Mouse (Mus musculus) limb, embryonic 13.5 days (tissue): ENCODE measurements around the gene Phf11c. TPM values are rescaled to one million over a fixed set of nuclear protein-coding genes. Genes with fewer than 3 reads are reported as not detected.
"Not testable (repeated sequence)": the region's sequence is repeated elsewhere in the genome, so short reads cannot be mapped to it uniquely, and the experiment has no call there.

ENCODE experiments used
- ATAC-seq: fragments of 200-750 bp; cut with Nextera tagmentation; 2 replicates; pipeline ENCODE4 v1.8.0; 2017; ENCODE audit warnings: low read depth, moderate number of reproducible peaks, moderate TSS enrichment; ENCODE audit not compliant: low FRiP score
- H3K27ac ChIP-seq: fragments of 300-500 bp; sonication (generic); 2 replicates; pipeline ENCODE4 v1.5.1; 2015; ENCODE audit warnings: inconsistent platforms, mild to moderate bottlenecking, moderate library complexity
- H3K27me3 ChIP-seq: fragments of 300-500 bp; sonication (generic); 2 replicates; pipeline ENCODE4 v1.6.1; 2015; ENCODE audit warnings: mild to moderate bottlenecking, inconsistent platforms
- H3K36me3 ChIP-seq: fragments of 300-500 bp; sonication (generic); 2 replicates; pipeline ENCODE4 v1.6.1; 2015; ENCODE audit warnings: inconsistent platforms, mild to moderate bottlenecking, moderate library complexity
- H3K4me1 ChIP-seq: fragments of 300-500 bp; sonication (generic); 2 replicates; pipeline ENCODE4 v1.6.1; 2015; ENCODE audit warnings: inconsistent platforms
- H3K4me2 ChIP-seq: fragments of 300-500 bp; sonication (generic); replicated peaks from 2 replicates; pipeline ENCODE4 v1.6.1; 2015; ENCODE audit warnings: inconsistent platforms, mild to moderate bottlenecking, moderate library complexity
- H3K4me3 ChIP-seq: fragments of 300-500 bp; sonication (generic); 2 replicates; pipeline ENCODE4 v1.5.1; 2015; ENCODE audit warnings: moderate library complexity, mild to moderate bottlenecking, inconsistent platforms
- H3K9ac ChIP-seq: fragments of 300-500 bp; sonication (generic); 2 replicates; pipeline ENCODE4 v1.6.1; 2015; ENCODE audit warnings: mild to moderate bottlenecking, inconsistent platforms
- H3K9me3 ChIP-seq: fragments of 300-500 bp; sonication (generic); 2 replicates; pipeline ENCODE4 v1.6.1; 2016; ENCODE audit warnings: inconsistent platforms
- WGBS: fragments of 180-500 bp; shearing (Covaris S2); methylation state at CpG from one replicate; pipeline ENCODE4 v1.1.7; 2015; 5-methylcytosine and 5-hydroxymethylcytosine counted together
- polyA plus RNA-seq: library from polyadenylated mRNA; unstranded; fragments of >200 nt; fragmentation: Nextera tagmentation; extraction: Ambion mirVana; gene quantifications from 2 replicates; pipeline ENCODE4 v1.2.1, GENCODE M21; 2015

Gene Phf11c
- polyA plus RNA-seq, 1 experiment from 2014 or later, result 0.64 TPM

- Histone ChIP-seq H3K27me3 (no peaks in the 10 kb centered on the region), H3K9me3 (no peaks in the 10 kb centered on the region), H3K4me1 (no peaks in the 10 kb centered on the region), H3K36me3 (peaks cover 6% of the 10 kb centered on the region), H3K4me2 (no peak overlapping the region), H3K4me3 (no peak overlapping the region), H3K9ac (no peak overlapping the region), H3K27ac (no peak overlapping the region)
- no peak for ATAC-seq
- 82% methylated on average over 2 of the region's 2 CpGs for WGBS
These were observed 1.8 kb upstream of the Phf11c start for GRCm38 (mm10) chr14:59396999-59397398.

- ATAC-seq, H3K9ac ChIP-seq, H3K27ac ChIP-seq, H3K4me3 ChIP-seq, H3K4me1 ChIP-seq, H3K4me2 ChIP-seq, H3K9me3 ChIP-seq, H3K36me3 ChIP-seq, H3K27me3 ChIP-seq: not testable (repeated sequence)
- 67% methylated on average over 4 of the region's 4 CpGs for WGBS
These were observed 5.0 kb downstream of the Phf11c start for GRCm38 (mm10) chr14:59390181-59390580.

- no peaks in the 10 kb centered on the region for H3K9me3 ChIP-seq
- H3K4me3 ChIP-seq, result no peak overlapping the region
- no peak for ATAC-seq
- H3K27ac ChIP-seq, result no peak overlapping the region
- H3K4me2 ChIP-seq, result no peak overlapping the region
- 81% methylated on average over 1 of the region's 1 CpGs for WGBS
- no peaks in the 10 kb centered on the region for H3K4me1 ChIP-seq
- H3K27me3 ChIP-seq, result no peaks in the 10 kb centered on the region
- no peak overlapping the region for H3K9ac ChIP-seq
- H3K36me3 ChIP-seq, result no peaks in the 10 kb centered on the region
These were observed 5.6 kb downstream of the Phf11c start for GRCm38 (mm10) chr14:59389532-59389931.

GRCm38 (mm10) chr14:59370348-59371068 lies 24.7 kb downstream of the Phf11c start:
- WGBS, result 92% methylated on average over 25 of the region's 25 CpGs
- H3K4me3 ChIP-seq, result no peak overlapping the region
- no peak overlapping the region for H3K9ac ChIP-seq
- no peaks in the 10 kb centered on the region for H3K4me1 ChIP-seq
- H3K27me3 ChIP-seq, result no peaks in the 10 kb centered on the region
- no peaks in the 10 kb centered on the region for H3K36me3 ChIP-seq
- no peak overlapping the region for H3K27ac ChIP-seq
- peaks cover 18% of the 10 kb centered on the region for H3K9me3 ChIP-seq
- no peak overlapping the region for H3K4me2 ChIP-seq
- ATAC-seq, result no peak

GRCm38 (mm10) chr14:59366386-59367105 lies 28.6 kb downstream of the Phf11c start:
- no peaks in the 10 kb centered on the region for H3K27me3 ChIP-seq
- ATAC-seq, result no peak
- H3K36me3 ChIP-seq, result no peaks in the 10 kb centered on the region
- H3K4me3 ChIP-seq, result no peak overlapping the region
- 72% methylated on average over 8 of the region's 8 CpGs for WGBS
- peaks cover 4% of the 10 kb centered on the region; the same call in 1 of the 2 replicates for H3K4me1 ChIP-seq
- peaks cover 11% of the 10 kb centered on the region for H3K9me3 ChIP-seq
- no peak overlapping the region for H3K27ac ChIP-seq
- no peak overlapping the region for H3K9ac ChIP-seq
- no peak overlapping the region for H3K4me2 ChIP-seq

- WGBS, result 65% methylated on average over 6 of the region's 6 CpGs
- H3K27ac ChIP-seq, result no peak within 1 kb of the TSS; the same call in 1 of the 2 replicates
- H3K36me3 ChIP-seq, result no peaks in the 10 kb centered on the region
- H3K4me1 ChIP-seq, result peaks cover 4% of the 10 kb centered on the region; the same call in 1 of the 2 replicates
- no peak within 1 kb of the TSS for H3K4me2 ChIP-seq
- H3K9ac ChIP-seq, result no peak within 1 kb of the TSS
- H3K9me3 ChIP-seq, result no peaks in the 10 kb centered on the region
- no peak within 1 kb of the TSS for H3K4me3 ChIP-seq
- H3K27me3 ChIP-seq, result no peaks in the 10 kb centered on the region
- ATAC-seq, result peak; percentile 36; the same call in 1 of the 2 replicates
These were observed 29.9 kb downstream of the Phf11c start, which contains the start of gene Phf11d for GRCm38 (mm10) chr14:59365244-59365644. TSS of gene Phf11d (minus strand) at chr14:59365470.

GRCm38 (mm10) chr14:59341189-59341588 lies 54.0 kb downstream of the Phf11c start, which contains the start of gene Phf11b:
TSS of gene Phf11b (minus strand) at chr14:59341351.
- not testable (repeated sequence) for H3K9me3 ChIP-seq, H3K36me3 ChIP-seq, H3K4me3 ChIP-seq, H3K9ac ChIP-seq, H3K4me1 ChIP-seq, H3K27ac ChIP-seq, H3K4me2 ChIP-seq, H3K27me3 ChIP-seq, ATAC-seq
- 74% methylated on average over 1 of the region's 1 CpGs for WGBS

- Histone ChIP-seq H3K4me3 (no peak overlapping the region), H3K4me2 (no peak overlapping the region), H3K27ac (no peak overlapping the region), H3K9ac (no peak overlapping the region), H3K36me3 (no peaks in the 10 kb centered on the region), H3K4me1 (no peaks in the 10 kb centered on the region), H3K9me3 (no peaks in the 10 kb centered on the region), H3K27me3 (no peaks in the 10 kb centered on the region)
- ATAC-seq, result no peak
- 100% methylated on average over 1 of the region's 1 CpGs for WGBS
These were observed 55.6 kb downstream of the Phf11c start for GRCm38 (mm10) chr14:59339541-59339940.

GRCm38 (mm10) chr14:59336056-59336455 lies 59.1 kb downstream of the Phf11c start:
- not testable (repeated sequence) for ATAC-seq, H3K27me3 ChIP-seq, H3K36me3 ChIP-seq, H3K9me3 ChIP-seq, H3K4me3 ChIP-seq, H3K4me2 ChIP-seq, H3K4me1 ChIP-seq, H3K27ac ChIP-seq, H3K9ac ChIP-seq
- 88% methylated on average over 3 of the region's 3 CpGs for WGBS

Other genes with a start within 250 kb of the Phf11c start
- not detected in 2 replicates for gene Gm5142, start 216.6 kb downstream of the Phf11c start, polyA plus RNA-seq
- 77.3 and 78.6 TPM in 2 replicates for gene Rcbtb1, start 194.2 kb downstream of the Phf11c start, polyA plus RNA-seq
- gene Gm6904, start 135.2 kb downstream of the Phf11c start, polyA plus RNA-seq, result not detected in 2 replicates
- gene Phf11a, start 97.9 kb downstream of the Phf11c start, polyA plus RNA-seq, result not detected in 2 replicates
- 0.23 and 0.52 TPM in 2 replicates for gene Phf11b, start 54.0 kb downstream of the Phf11c start, polyA plus RNA-seq
- gene Phf11d, start 29.9 kb downstream of the Phf11c start, polyA plus RNA-seq, result 0.64 and 0.65 TPM in 2 replicates
- gene Setdb2, start 45.5 kb upstream of the Phf11c start, polyA plus RNA-seq, result 10.6 and 11.4 TPM in 2 replicates
- 36.6 and 38.1 TPM in 2 replicates for gene Cab39l, start 45.6 kb upstream of the Phf11c start, polyA plus RNA-seq
- gene Cdadc1, start 202.6 kb upstream of the Phf11c start, polyA plus RNA-seq, result 35.0 and 35.1 TPM in 2 replicates
- 46.6 and 54.2 TPM in 2 replicates for gene Shisa2, start 229.9 kb upstream of the Phf11c start, polyA plus RNA-seq